Mouse (Mus musculus): ENCODE measurements at regions not wholly inside any gene's neighbourhood (a gene's known extent, or its start where the extent isn't known, plus 50 kb on each side); places are given as distances from the start of the nearest gene placed in this dataset.
"Not testable (repeated sequence)": the region's sequence is repeated elsewhere in the genome, so short reads cannot be mapped to it uniquely, and the experiment has no call there.

- Histone ChIP-seq H3K4me2 (ENCODE audit: low read length) (peak overlapping the region; percentile 70), H3K4me3 (ENCODE audit: control insufficient read depth in 1 of 2, insufficient read depth in 1 of 2, low read depth in 1 of 2, low read length in 2 of 2) (peak overlapping the region; percentile 53 to 83), H3K9ac (ENCODE audit: low read length) (peak overlapping the region; percentile 68), H3K27ac (replicated peaks in 1 of 2; ENCODE audit: control insufficient read depth in 1 of 2, insufficient read depth in 1 of 2, low read depth in 2 of 2, low read length in 2 of 2) (peak overlapping the region; percentile 58 to 77)
- 4% methylated on average over 11 of the region's 11 CpGs for WGBS
- H3K9me3 ChIP-seq (ENCODE audit: control insufficient read depth, low read length); H3K27me3 ChIP-seq (ENCODE audit: control insufficient read depth, insufficient read depth, low read length); H3K4me1 ChIP-seq (ENCODE audit: control insufficient read depth in 2 of 2, insufficient read depth in 2 of 2, low read length in 2 of 2); ATAC-seq (ENCODE audit: insufficient number of reproducible peaks, insufficient read depth, low FRiP score, low read depth); H3K36me3 ChIP-seq (ENCODE audit: control insufficient read depth, insufficient read depth, low read length): not testable (repeated sequence)
Measured at GRCm38 (mm10) chr15:32779274-32779615, 534.6 kb downstream of the Sema5a start.

- H3K4me1 ChIP-seq (ENCODE audit: control insufficient read depth in 2 of 2, insufficient read depth in 2 of 2, low read length in 2 of 2); H3K9ac ChIP-seq (ENCODE audit: low read length); H3K4me3 ChIP-seq (ENCODE audit: control insufficient read depth in 1 of 2, insufficient read depth in 1 of 2, low read depth in 1 of 2, low read length in 2 of 2); H3K4me2 ChIP-seq (ENCODE audit: low read length); H3K36me3 ChIP-seq (ENCODE audit: control insufficient read depth, insufficient read depth, low read length); H3K27ac ChIP-seq (replicated peaks in 1 of 2; ENCODE audit: control insufficient read depth in 1 of 2, insufficient read depth in 1 of 2, low read depth in 2 of 2, low read length in 2 of 2); ATAC-seq (ENCODE audit: insufficient number of reproducible peaks, insufficient read depth, low FRiP score, low read depth); H3K27me3 ChIP-seq (ENCODE audit: control insufficient read depth, insufficient read depth, low read length); H3K9me3 ChIP-seq (ENCODE audit: control insufficient read depth, low read length): not testable (repeated sequence)
- WGBS = 73% methylated on average over 1 of the region's 1 CpGs
Measured at GRCm38 (mm10) chr15:32781609-32782008, 537.0 kb downstream of the Sema5a start.

- Histone ChIP-seq H3K4me3 (ENCODE audit: control insufficient read depth in 1 of 2, insufficient read depth in 1 of 2, low read depth in 1 of 2, low read length in 2 of 2) (no peak overlapping the region), H3K9me3 (ENCODE audit: control insufficient read depth, low read length) (0 out of 2 replicates have a peak, but pooled peaks cover 4% of the 10 kb centered on the region), H3K4me2 (ENCODE audit: low read length) (no peak overlapping the region), H3K4me1 (ENCODE audit: control insufficient read depth in 2 of 2, insufficient read depth in 2 of 2, low read length in 2 of 2) (no peaks in the 10 kb centered on the region), H3K9ac (ENCODE audit: low read length) (no peak overlapping the region), H3K27ac (replicated peaks in 1 of 2; ENCODE audit: control insufficient read depth in 1 of 2, insufficient read depth in 1 of 2, low read depth in 2 of 2, low read length in 2 of 2) (no peak overlapping the region), H3K36me3 (ENCODE audit: control insufficient read depth, insufficient read depth, low read length) (0 out of 2 replicates have a peak, but pooled peaks cover 4% of the 10 kb centered on the region), H3K27me3 (ENCODE audit: control insufficient read depth, insufficient read depth, low read length) (no peaks in the 10 kb centered on the region)
- 95% methylated on average over 1 of the region's 1 CpGs for WGBS
- no peak for ATAC-seq (ENCODE audit: insufficient number of reproducible peaks, insufficient read depth, low FRiP score, low read depth)
Measured at GRCm38 (mm10) chr15:32799222-32799621, 554.6 kb downstream of the Sema5a start.

- ATAC-seq (ENCODE audit: insufficient number of reproducible peaks, insufficient read depth, low FRiP score, low read depth) = no peak
- Histone ChIP-seq H3K27ac (replicated peaks in 1 of 2; ENCODE audit: control insufficient read depth in 1 of 2, insufficient read depth in 1 of 2, low read depth in 2 of 2, low read length in 2 of 2) (no peak overlapping the region), H3K9ac (ENCODE audit: low read length) (no peak overlapping the region), H3K9me3 (ENCODE audit: control insufficient read depth, low read length) (0 out of 2 replicates have a peak, but pooled peaks cover 2% of the 10 kb centered on the region), H3K4me2 (ENCODE audit: low read length) (no peak overlapping the region), H3K4me3 (ENCODE audit: control insufficient read depth in 1 of 2, insufficient read depth in 1 of 2, low read depth in 1 of 2, low read length in 2 of 2) (no peak overlapping the region), H3K4me1 (ENCODE audit: control insufficient read depth in 2 of 2, insufficient read depth in 2 of 2, low read length in 2 of 2) (no peaks in the 10 kb centered on the region), H3K36me3 (ENCODE audit: control insufficient read depth, insufficient read depth, low read length) (no peaks in the 10 kb centered on the region), H3K27me3 (ENCODE audit: control insufficient read depth, insufficient read depth, low read length) (no peaks in the 10 kb centered on the region)
- 73% methylated on average over 2 of the region's 2 CpGs for WGBS
Measured at GRCm38 (mm10) chr15:32810849-32811632, 566.4 kb downstream of the Sema5a start.

GRCm38 (mm10) chr15:32839966-32840365 is 595.4 kb downstream of the Sema5a start:
- Histone ChIP-seq H3K36me3 (ENCODE audit: control insufficient read depth, insufficient read depth, low read length) (no peaks in the 10 kb centered on the region), H3K4me1 (ENCODE audit: control insufficient read depth in 2 of 2, insufficient read depth in 2 of 2, low read length in 2 of 2) (no peaks in the 10 kb centered on the region), H3K4me3 (ENCODE audit: control insufficient read depth in 1 of 2, insufficient read depth in 1 of 2, low read depth in 1 of 2, low read length in 2 of 2) (no peak overlapping the region), H3K27ac (replicated peaks in 1 of 2; ENCODE audit: control insufficient read depth in 1 of 2, insufficient read depth in 1 of 2, low read depth in 2 of 2, low read length in 2 of 2) (no peak overlapping the region), H3K9ac (ENCODE audit: low read length) (no peak overlapping the region), H3K4me2 (ENCODE audit: low read length) (no peak overlapping the region), H3K27me3 (ENCODE audit: control insufficient read depth, insufficient read depth, low read length) (no peaks in the 10 kb centered on the region), H3K9me3 (ENCODE audit: control insufficient read depth, low read length) (no peaks in the 10 kb centered on the region)
- WGBS = 55% methylated on average over 1 of the region's 1 CpGs
- no peak for ATAC-seq (ENCODE audit: insufficient number of reproducible peaks, insufficient read depth, low FRiP score, low read depth)
